Mouse (Mus musculus) hindbrain, embryonic 12.5 days (tissue): Measurements from ENCODE around the gene Pilra. TPM values are rescaled to one million over a fixed set of nuclear protein-coding genes. Genes with fewer than 3 reads are reported as not detected.
"Not testable (repeated sequence)": the region's sequence is repeated elsewhere in the genome, so short reads cannot be mapped to it uniquely, and the experiment has no call there.

ENCODE experiments used
- ATAC-seq: fragments of 200-750 bp; cut with Nextera tagmentation; 2 replicates; pipeline ENCODE4 v1.8.0; 2017; ENCODE audit warnings: moderate TSS enrichment; ENCODE audit not compliant: low FRiP score
- H3K27ac ChIP-seq: fragments of 300-500 bp; sonication (generic); 2 replicates; pipeline ENCODE4 v1.5.1; 2016; ENCODE audit warnings: mild to moderate bottlenecking
- H3K27me3 ChIP-seq: fragments of 300-500 bp; sonication (generic); 2 replicates; pipeline ENCODE4 v1.6.1; 2016; ENCODE audit warnings: mild to moderate bottlenecking
- H3K36me3 ChIP-seq: fragments of 300-500 bp; sonication (generic); 2 replicates; pipeline ENCODE4 v1.6.1; 2016; ENCODE audit warnings: mild to moderate bottlenecking
- H3K4me1 ChIP-seq: fragments of 300-500 bp; sonication (generic); 2 replicates; pipeline ENCODE4 v1.6.1; 2016
- H3K4me2 ChIP-seq: fragments of 300-500 bp; sonication (generic); replicated peaks from 2 replicates; pipeline ENCODE4 v1.6.1; 2016; ENCODE audit warnings: mild to moderate bottlenecking
- H3K4me3 ChIP-seq: fragments of 300-500 bp; sonication (generic); 2 replicates; pipeline ENCODE4 v1.5.1; 2016; ENCODE audit warnings: mild to moderate bottlenecking
- H3K9ac ChIP-seq: fragments of 300-500 bp; sonication (generic); 2 replicates; pipeline ENCODE4 v1.6.1; 2016; ENCODE audit warnings: mild to moderate bottlenecking, moderate library complexity
- H3K9me3 ChIP-seq: fragments of 300-500 bp; sonication (generic); replicated peaks from 2 replicates; pipeline ENCODE4 v1.6.1; 2016; ENCODE audit warnings: mild to moderate bottlenecking
- WGBS: fragments of 180-500 bp; shearing (Covaris S2); methylation state at CpG from one replicate; pipeline ENCODE4 v1.1.7; 2016; 5-methylcytosine and 5-hydroxymethylcytosine counted together
- polyA plus RNA-seq: library from polyadenylated mRNA; unstranded; fragments of >200 nt; fragmentation: Nextera tagmentation; extraction: Ambion mirVana; gene quantifications from 2 replicates; pipeline ENCODE4 v1.2.1, GENCODE M21; 2016

Pilra gene
- 0.21 and 1.1 TPM in 2 replicates for polyA plus RNA-seq

GRCm38 (mm10) chr5:137835966-137836520 lies at the start of gene Pilra:
Pilra (minus strand) TSS chr5:137836281.
- H3K27me3 ChIP-seq, H3K4me3 ChIP-seq, H3K4me2 ChIP-seq, H3K9me3 ChIP-seq, H3K27ac ChIP-seq, H3K36me3 ChIP-seq, H3K9ac ChIP-seq, H3K4me1 ChIP-seq, ATAC-seq: not testable (repeated sequence)
- 65% methylated on average over 2 of the region's 2 CpGs for WGBS

- Histone ChIP-seq H3K36me3 (no peaks in the 10 kb centered on the region), H3K4me2 (no peak overlapping the region), H3K27ac (no peak overlapping the region), H3K9me3 (no peaks in the 10 kb centered on the region), H3K27me3 (no peaks in the 10 kb centered on the region), H3K4me1 (no peaks in the 10 kb centered on the region), H3K9ac (no peak overlapping the region), H3K4me3 (no peak overlapping the region)
- 92% methylated on average over 3 of the region's 3 CpGs for WGBS
- ATAC-seq, result no peak
These were observed 47.3 kb upstream of the Pilra start for GRCm38 (mm10) chr5:137883345-137883744.

GRCm38 (mm10) chr5:137882922-137883321 lies 46.8 kb upstream of the Pilra start:
- Histone ChIP-seq H3K36me3 (no peaks in the 10 kb centered on the region), H3K27me3 (no peaks in the 10 kb centered on the region), H3K9me3 (no peaks in the 10 kb centered on the region), H3K9ac (no peak overlapping the region), H3K4me2 (no peak overlapping the region), H3K4me1 (no peaks in the 10 kb centered on the region), H3K27ac (no peak overlapping the region), H3K4me3 (no peak overlapping the region)
- WGBS, result 77% methylated on average over 4 of the region's 4 CpGs
- no peak for ATAC-seq

- no peak overlapping the region for H3K9ac ChIP-seq
- WGBS, result 57% methylated on average over 2 of the region's 2 CpGs
- ATAC-seq, result no peak
These were observed 41.8 kb upstream of the Pilra start for GRCm38 (mm10) chr5:137877860-137878259.

GRCm38 (mm10) chr5:137875054-137875453 lies 39.0 kb upstream of the Pilra start:
- Histone ChIP-seq H3K4me1 (no peaks in the 10 kb centered on the region), H3K4me2 (no peak overlapping the region), H3K36me3 (no peaks in the 10 kb centered on the region), H3K27ac (no peak overlapping the region), H3K4me3 (no peak overlapping the region), H3K9ac (no peak overlapping the region), H3K9me3 (no peaks in the 10 kb centered on the region), H3K27me3 (no peaks in the 10 kb centered on the region)
- WGBS, result 84% methylated on average over 2 of the region's 2 CpGs
- ATAC-seq, result no peak

More at GRCm38 (mm10) chr5:137877860-137878259, 41.8 kb upstream of the Pilra start:
- Histone ChIP-seq H3K4me1 (no peaks in the 10 kb centered on the region), H3K27ac (no peak overlapping the region), H3K36me3 (no peaks in the 10 kb centered on the region), H3K27me3 (no peaks in the 10 kb centered on the region), H3K9me3 (no peaks in the 10 kb centered on the region), H3K4me3 (no peak overlapping the region), H3K4me2 (no peak overlapping the region)

GRCm38 (mm10) chr5:137872381-137872702 lies 36.3 kb upstream of the Pilra start:
- not testable (repeated sequence) for H3K4me3 ChIP-seq, ATAC-seq, H3K36me3 ChIP-seq, H3K4me2 ChIP-seq, H3K27ac ChIP-seq, H3K9ac ChIP-seq, H3K27me3 ChIP-seq, H3K9me3 ChIP-seq, H3K4me1 ChIP-seq
- 53% methylated on average over 1 of the region's 1 CpGs for WGBS

GRCm38 (mm10) chr5:137871644-137872380 lies 35.7 kb upstream of the Pilra start, which contains the start of gene Pilrb2:
Pilrb2 (minus strand) TSS chr5:137871815.
- H3K27ac ChIP-seq, H3K4me3 ChIP-seq, ATAC-seq, H3K9ac ChIP-seq, H3K27me3 ChIP-seq, H3K36me3 ChIP-seq, H3K9me3 ChIP-seq, H3K4me1 ChIP-seq, H3K4me2 ChIP-seq: not testable (repeated sequence)
- 72% methylated on average over 3 of the region's 3 CpGs for WGBS

- H3K4me2 ChIP-seq, H3K36me3 ChIP-seq, H3K9ac ChIP-seq, H3K4me3 ChIP-seq, ATAC-seq, H3K4me1 ChIP-seq, H3K27me3 ChIP-seq, H3K27ac ChIP-seq, H3K9me3 ChIP-seq: not testable (repeated sequence)
- 82% methylated on average over 2 of the region's 2 CpGs for WGBS
These were observed 32.5 kb upstream of the Pilra start for GRCm38 (mm10) chr5:137868600-137868999.

- ATAC-seq, H3K4me3 ChIP-seq: not testable (repeated sequence)
These were observed 27.9 kb upstream of the Pilra start for GRCm38 (mm10) chr5:137864008-137864407.

GRCm38 (mm10) chr5:137857960-137858710 lies 22.1 kb upstream of the Pilra start, which contains the start of gene Pilrb1:
Pilrb1 (minus strand) TSS chr5:137858106.
- H3K27me3 ChIP-seq, H3K4me2 ChIP-seq, ATAC-seq, H3K4me3 ChIP-seq, H3K9ac ChIP-seq, H3K9me3 ChIP-seq, H3K36me3 ChIP-seq, H3K4me1 ChIP-seq, H3K27ac ChIP-seq: not testable (repeated sequence)
- WGBS, result 77% methylated on average over 2 of the region's 2 CpGs

More at GRCm38 (mm10) chr5:137864008-137864407, 27.9 kb upstream of the Pilra start:
- not testable (repeated sequence) for H3K4me2 ChIP-seq, H3K9ac ChIP-seq, H3K4me1 ChIP-seq, H3K27ac ChIP-seq, H3K9me3 ChIP-seq, H3K27me3 ChIP-seq, H3K36me3 ChIP-seq
- WGBS, result 93% methylated on average over 1 of the region's 1 CpGs

GRCm38 (mm10) chr5:137856870-137857269 lies 20.8 kb upstream of the Pilra start:
- H3K4me1 ChIP-seq, H3K36me3 ChIP-seq, H3K27me3 ChIP-seq, H3K9me3 ChIP-seq, H3K4me3 ChIP-seq, H3K27ac ChIP-seq, H3K4me2 ChIP-seq, ATAC-seq, H3K9ac ChIP-seq: not testable (repeated sequence)
- 69% methylated on average over 5 of the region's 5 CpGs for WGBS

- 87% methylated on average over 3 of the region's 3 CpGs for WGBS
- H3K36me3 ChIP-seq, H3K27me3 ChIP-seq, H3K4me1 ChIP-seq, H3K4me3 ChIP-seq, H3K9ac ChIP-seq, H3K27ac ChIP-seq, ATAC-seq, H3K4me2 ChIP-seq, H3K9me3 ChIP-seq: not testable (repeated sequence)
These were observed 18.8 kb upstream of the Pilra start for GRCm38 (mm10) chr5:137854907-137855306.
